Mouse (Mus musculus): ENCODE measurements around the gene Mfap5.

- no peak for TF ChIP-seq CTCF (IDR thresholded peaks at IDR 0.05; ENCODE audit: low read depth)
- TF ChIP-seq EP300 (optimal IDR thresholded peaks at IDR 0.05): no peak
These were observed 37.9 kb downstream of the Mfap5 start for GRCm38 (mm10) chr6:122543574-122543973.

Data from stomach, postnatal 0 days (tissue).